8 mouse cellular contexts compared by ENCODE assay signal in the genomic region with DNA sequence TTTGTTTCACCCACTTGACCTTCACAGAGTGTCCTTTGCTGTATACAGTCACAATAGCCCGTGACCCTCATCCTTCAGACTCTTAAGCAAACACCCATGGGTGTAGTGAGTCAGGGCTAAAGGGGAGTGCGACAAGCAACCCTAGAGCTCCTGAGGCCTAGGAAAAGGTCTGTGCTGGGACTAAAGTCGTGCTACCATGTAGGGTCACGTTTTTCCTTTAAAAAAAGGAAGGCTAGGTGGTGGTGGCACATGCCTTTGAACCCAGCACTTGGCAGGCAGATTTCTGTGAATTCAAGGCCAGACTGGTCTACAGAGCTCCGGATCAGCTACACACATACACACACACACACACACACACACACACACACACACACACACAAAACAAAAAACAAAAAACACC. TPM values are rescaled to one million over a fixed set of nuclear protein-coding genes. Genes with fewer than 3 reads are reported as not detected.
DNase-seq lines count a peak whose midpoint lies in the region; ATAC-seq and TF ChIP-seq lines count a peak whose summit lies in the region.

No protein-coding gene starts in this region.

- H3K27me3 ChIP-seq in kidney, embryonic 16.5 days (ENCODE audit: insufficient read depth, low read length) = no peaks in the 10 kb centered on the region
- H3K27me3 ChIP-seq in hindbrain, postnatal 0 days (ENCODE audit: insufficient read depth, low read length) = no peaks in the 10 kb centered on the region

- no peaks in the 10 kb centered on the region for H3K9me3 ChIP-seq in kidney, embryonic 16.5 days (ENCODE audit: low read length)
- no peaks in the 10 kb centered on the region for H3K9me3 ChIP-seq in hindbrain, postnatal 0 days (ENCODE audit: low read length)

- peaks cover 14% of the 10 kb centered on the region for H3K4me1 ChIP-seq in kidney, embryonic 16.5 days (ENCODE audit: insufficient read depth, low read length)
- H3K4me1 ChIP-seq in bone marrow macrophage, adult 2 months (ENCODE audit: control insufficient read depth, insufficient read depth, low read length) = peaks cover 37% of the 10 kb centered on the region
- H3K4me1 ChIP-seq in hindbrain, postnatal 0 days (ENCODE audit: insufficient read depth, low read length) = peaks cover 8% of the 10 kb centered on the region; the same call in 1 of the 2 replicates

- H3K4me3 ChIP-seq in kidney, embryonic 16.5 days (ENCODE audit: low read length) = peak overlapping the region; percentile 63
- peak overlapping the region; percentile 82 for H3K4me3 ChIP-seq in bone marrow macrophage, adult 2 months (ENCODE audit: insufficient read depth, low read length)
- peak overlapping the region; percentile 69 for H3K4me3 ChIP-seq in hindbrain, postnatal 0 days (ENCODE audit: low read length)

- no peaks in the 10 kb centered on the region for H3K36me3 ChIP-seq in kidney, embryonic 16.5 days (ENCODE audit: insufficient read depth, low read length)
- H3K36me3 ChIP-seq in hindbrain, postnatal 0 days (ENCODE audit: insufficient read depth, low read length) = no peaks in the 10 kb centered on the region

- TF ChIP-seq POLR2A in bone marrow macrophage, adult 2 months (IDR thresholded peaks at IDR 0.05; ENCODE audit: borderline replicate concordance, low read depth, low read length) = no peak

- H3K27ac ChIP-seq in kidney, embryonic 16.5 days (ENCODE audit: low read length) = peak overlapping the region; percentile 88
- peak overlapping the region; percentile 57 for H3K27ac ChIP-seq in bone marrow macrophage, adult 2 months (ENCODE audit: insufficient read depth, low read depth, low read length)
- H3K27ac ChIP-seq in hindbrain, postnatal 0 days = peak overlapping the region; percentile 78

- ATAC-seq in kidney, embryonic 16.5 days (ENCODE audit: low FRiP score, low TSS enrichment) = no peak
- no peak for ATAC-seq in hindbrain, postnatal 0 days
- no peak for ATAC-seq in activated CD4-positive, CD25-positive, alpha-beta regulatory T cell, adult 4 months

- no peak for DNase-seq in kidney, adult 8-10 months
- DNase-seq in hindbrain, postnatal 0 days (ENCODE audit: low spot score) = no peak
- peak; percentile 15 for DNase-seq in neural tube, embryonic 10.5 days (ENCODE audit: extremely low spot score, low spot score)
- no peak for DNase-seq in ovary, postnatal 10 days (ENCODE audit: low spot score)
- DNase-seq in cerebellum, adult 11 months = no peak

- H3K9ac ChIP-seq in kidney, embryonic 16.5 days (replicated peaks; ENCODE audit: low read length) = peak overlapping the region; percentile 78
- H3K9ac ChIP-seq in hindbrain, postnatal 0 days (replicated peaks; ENCODE audit: low read length) = peak overlapping the region; percentile 60

- peak overlapping the region; percentile 68 for H3K4me2 ChIP-seq in kidney, embryonic 16.5 days (replicated peaks; ENCODE audit: low read depth, low read length)
- peak overlapping the region; percentile 73 for H3K4me2 ChIP-seq in hindbrain, postnatal 0 days (ENCODE audit: low read depth, low read length)

- no peak for TF ChIP-seq CTCF in bone marrow macrophage, adult 2 months (IDR thresholded peaks at IDR 0.05; ENCODE audit: low read depth, low read length)
- no peak for TF ChIP-seq CTCF in hindbrain, postnatal 0 days (IDR thresholded peaks at IDR 0.05; ENCODE audit: low read depth)

- 20% methylated on average over 5 of the region's 5 CpGs for WGBS in kidney, embryonic 16.5 days
- 25% methylated on average over 5 of the region's 5 CpGs for WGBS in hindbrain, postnatal 0 days

RNA-seq across cellular contexts. Expression of a gene that starts 0.9 kb away (rescaled TPM):
- polyA plus RNA-seq in kidney, embryonic 16.5 days (2015; fragmentation: Nextera tagmentation; extraction: Ambion mirVana) = 21.2 and 23.6 TPM in 2 replicates
- 94.0 and 107 TPM in 2 replicates for polyA plus RNA-seq in bone marrow macrophage, adult 2 months (2012; ENCODE audit: insufficient read depth, insufficient read length, missing spikeins)
- 34.8 and 38.4 TPM in 2 replicates for total RNA-seq in hindbrain, postnatal 0 days (2014; rRNA removed)
- 7.8 and 8.6 TPM in 2 replicates for polyA plus RNA-seq in hindbrain, postnatal 0 days (2015; fragmentation: Nextera tagmentation; extraction: Ambion mirVana)
- 10 to 100 TPM; 18.3 to 18.5 TPM for polyA plus RNA-seq in activated CD4-positive, CD25-positive, alpha-beta regulatory T cell, adult 4 months (2017; shearing (Covaris generic))

RNA-seq across cellular contexts. Expression of a gene that starts 1.1 kb away (rescaled TPM):
- 58.6 and 62.1 TPM in 2 replicates for polyA plus RNA-seq in kidney, embryonic 16.5 days (2015; fragmentation: Nextera tagmentation; extraction: Ambion mirVana)
- polyA plus RNA-seq in bone marrow macrophage, adult 2 months (2012; ENCODE audit: insufficient read depth, insufficient read length, missing spikeins) = 77.6 and 77.8 TPM in 2 replicates
- total RNA-seq in hindbrain, postnatal 0 days (2014; rRNA removed) = 24.0 and 48.3 TPM in 2 replicates
- polyA plus RNA-seq in hindbrain, postnatal 0 days (2015; fragmentation: Nextera tagmentation; extraction: Ambion mirVana) = 45.1 TPM in 2 replicates
- 10 to 100 TPM; 27.3 to 35.0 TPM for polyA plus RNA-seq in activated CD4-positive, CD25-positive, alpha-beta regulatory T cell, adult 4 months (2017; shearing (Covaris generic))
